Mouse (Mus musculus) layer of hippocampus, postnatal 10 days (tissue): Measurements from ENCODE around the gene Nup188. TPM values are rescaled to one million over a fixed set of nuclear protein-coding genes. Genes with fewer than 3 reads are reported as not detected.
A peak's percentile ranks its signal among the peaks of the same experiment; 100 is the strongest.

ENCODE experiments used
- DNase-seq, 2 experiments: peaks; one replicate each; pipeline ENCODE4 v3.0.0; 2021; ENCODE audit warnings: low spot score in 2 of 2
- total RNA-seq, 2 experiments: library from RNA; stranded (reverse); gene quantifications; 2 replicates each; pipeline ENCODE4 v1.2.3; 2021

Nup188 gene
- total RNA-seq, 2 experiments from 2014 or later, result 24.6 to 30.1 TPM

- DNase-seq, result peak in 1 of 2 experiments; percentile 6
Observed at GRCm38 (mm10) chr2:30345971-30346676, 59.9 kb downstream of the Nup188 start.

- DNase-seq, result peak in 1 of 2 experiments; percentile 7
Observed at GRCm38 (mm10) chr2:30349196-30349595, 63.0 kb downstream of the Nup188 start.

- DNase-seq, result no peak
Observed at GRCm38 (mm10) chr2:30351149-30351548, 65.0 kb downstream of the Nup188 start.

GRCm38 (mm10) chr2:30355861-30356260 lies 69.7 kb downstream of the Nup188 start:
- DNase-seq, result no peak

- DNase-seq, result no peak
Observed at GRCm38 (mm10) chr2:30356266-30356665, 70.1 kb downstream of the Nup188 start.

GRCm38 (mm10) chr2:30356906-30357305 lies 70.7 kb downstream of the Nup188 start:
- no peak for DNase-seq

GRCm38 (mm10) chr2:30357552-30358510 lies 71.6 kb downstream of the Nup188 start:
- no peak for DNase-seq

- peak; percentile 76 to 90 for DNase-seq
Observed at GRCm38 (mm10) chr2:30358533-30359531, 72.6 kb downstream of the Nup188 start, which contains the start of gene Sh3glb2. Gene Sh3glb2 (minus strand): TSS chr2:30359337.

- DNase-seq, result no peak
Observed at GRCm38 (mm10) chr2:30360626-30361025, 74.4 kb downstream of the Nup188 start.

GRCm38 (mm10) chr2:30362865-30363264 lies 76.7 kb downstream of the Nup188 start:
- DNase-seq, result no peak

GRCm38 (mm10) chr2:30363773-30364650 lies 77.8 kb downstream of the Nup188 start, which contains the start of gene Miga2:
Gene Miga2 (plus strand): TSS chr2:30364233.
- DNase-seq, result peak; percentile 97

GRCm38 (mm10) chr2:30365281-30366069 lies 79.3 kb downstream of the Nup188 start:
- no peak for DNase-seq

GRCm38 (mm10) chr2:30366203-30366602 lies 80.0 kb downstream of the Nup188 start:
- DNase-seq, result no peak

GRCm38 (mm10) chr2:30371544-30371943 lies 85.3 kb downstream of the Nup188 start:
- no peak for DNase-seq

GRCm38 (mm10) chr2:30372726-30373125 lies 86.5 kb downstream of the Nup188 start:
- no peak for DNase-seq

GRCm38 (mm10) chr2:30375893-30376292 lies 89.7 kb downstream of the Nup188 start:
- no peak for DNase-seq

GRCm38 (mm10) chr2:30377721-30378120 lies 91.5 kb downstream of the Nup188 start:
- no peak for DNase-seq

- DNase-seq, result no peak
Observed at GRCm38 (mm10) chr2:30379307-30379706, 93.1 kb downstream of the Nup188 start.
